Mouse (Mus musculus): ENCODE measurements around the gene Itgb1. TPM values are rescaled to one million over a fixed set of nuclear protein-coding genes. Genes with fewer than 3 reads are reported as not detected.
A peak's percentile ranks its signal among the peaks of the same experiment; 100 is the strongest.

Gene Itgb1
- polyA plus RNA-seq (2015; fragmentation: Nextera tagmentation; extraction: Ambion mirVana): 85.4 and 109 TPM in 2 replicates

DNA sequence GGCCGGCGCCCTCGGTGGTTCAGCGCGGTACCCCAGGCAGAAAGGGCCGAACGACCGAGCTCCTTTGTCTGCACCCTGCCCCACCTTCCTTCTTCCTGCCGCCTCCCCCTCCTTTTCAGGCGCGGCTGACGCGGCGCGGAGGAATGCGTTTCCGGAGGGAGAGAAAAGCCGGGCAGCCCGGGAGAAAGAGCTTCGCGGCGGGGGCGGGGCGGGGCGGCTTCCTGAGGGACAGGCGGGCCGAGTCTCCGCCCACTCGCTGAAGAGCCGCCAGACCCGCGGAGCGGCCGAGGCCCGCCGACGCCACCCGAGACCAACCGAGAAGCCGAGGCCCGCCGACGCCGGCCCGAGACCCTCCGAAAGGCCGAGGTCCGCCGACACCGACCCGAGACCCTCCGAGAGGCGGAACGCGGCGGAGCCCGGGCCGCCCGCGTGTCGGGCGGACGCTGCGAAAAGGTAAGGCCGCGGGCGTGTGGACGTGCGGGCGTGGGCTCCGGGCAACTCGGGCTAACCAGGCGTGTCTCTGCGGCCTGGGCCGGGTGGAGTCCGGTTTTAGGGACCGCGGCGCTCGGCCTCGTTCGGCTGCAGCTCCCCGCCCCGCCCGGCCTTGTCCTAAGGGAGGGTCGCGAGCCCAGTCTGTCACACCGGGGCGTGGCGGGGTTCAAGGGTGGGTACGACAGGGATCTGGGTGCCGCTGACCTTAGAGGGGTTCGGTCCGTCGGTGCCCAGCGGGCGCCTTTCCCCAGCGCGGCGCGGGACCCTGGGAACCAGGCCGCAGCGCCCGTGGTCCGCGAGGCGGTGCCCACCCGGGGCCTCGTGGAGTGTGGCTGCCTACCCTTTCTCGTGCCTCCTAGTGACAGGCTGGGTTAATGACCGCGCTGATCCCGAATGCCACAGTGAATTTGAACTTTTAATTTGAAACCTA lies at the start of gene Itgb1:
Gene Itgb1 (plus strand): TSS at position 148 of the 922 bp plus-strand sequence.
- WGBS: under 1% methylated on average over 98 of the region's 113 CpGs

DNA sequence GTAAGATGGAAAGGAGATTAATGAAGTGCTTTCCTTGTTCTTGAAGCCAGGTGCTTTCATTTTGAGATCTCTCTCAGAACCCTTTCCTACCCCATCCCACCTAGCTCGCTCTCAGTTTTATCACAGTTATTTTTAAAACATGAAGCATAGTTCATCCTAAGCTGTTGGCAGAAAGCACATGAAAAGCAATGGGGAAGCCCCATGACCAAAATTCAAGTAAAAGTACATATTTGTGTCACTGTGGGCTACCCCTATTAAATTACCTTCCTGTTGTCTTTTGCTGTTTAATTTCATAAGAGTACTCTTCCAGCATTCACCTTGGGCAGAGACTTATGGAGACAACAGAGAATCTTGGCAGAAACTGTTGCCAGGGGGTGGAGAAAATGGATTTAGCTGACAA lies 42.4 kb upstream of the Itgb1 start:
- no peak for ATAC-seq
- no peak overlapping the region for H3K4me3 ChIP-seq (replicated peaks; ENCODE audit: low read length)

More for the DNA sequence above, at the start of gene Itgb1:
- no peaks in the 10 kb centered on the region for H3K36me3 ChIP-seq (ENCODE audit: control insufficient read depth, insufficient read depth)
- peaks cover 17% of the 10 kb centered on the region for H3K4me1 ChIP-seq (replicated peaks; ENCODE audit: control insufficient read depth, insufficient read depth, low read length)
- H3K4me2 ChIP-seq (ENCODE audit: low read length): peak within 1 kb of the TSS; percentile 89
- peak within 1 kb of the TSS; percentile 70 for H3K4me3 ChIP-seq (replicated peaks; ENCODE audit: low read length)
- peak; percentile 95 for ATAC-seq
- H3K27ac ChIP-seq (ENCODE audit: low read length): peak within 1 kb of the TSS; percentile 100
- peak within 1 kb of the TSS; percentile 99 for H3K9ac ChIP-seq (replicated peaks; ENCODE audit: low read depth, low read length)
- no peaks in the 10 kb centered on the region for H3K9me3 ChIP-seq (ENCODE audit: control insufficient read depth, low read length)
- no peaks in the 10 kb centered on the region for H3K27me3 ChIP-seq (replicated peaks; ENCODE audit: control insufficient read depth, insufficient read depth, low read length)

DNA sequence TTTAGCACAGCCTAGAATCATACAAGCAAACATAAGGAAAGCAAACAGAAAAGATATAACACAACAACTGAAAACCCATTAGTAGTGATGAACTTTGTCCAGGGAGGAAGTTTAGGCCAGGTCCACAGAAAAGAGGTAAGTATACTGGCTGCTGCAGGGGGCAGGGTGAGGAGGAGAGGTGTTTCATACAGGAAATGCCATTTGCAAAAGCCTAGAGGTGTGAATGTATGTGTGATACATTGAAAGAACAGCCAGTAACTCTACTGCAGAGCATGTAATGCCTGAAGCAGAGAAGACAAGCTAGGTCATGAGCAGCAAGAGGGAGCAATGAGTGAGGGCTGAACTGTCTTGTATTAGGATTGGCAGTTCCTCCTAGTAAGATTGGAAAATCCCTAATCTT lies 40.0 kb upstream of the Itgb1 start:
- no peaks in the 10 kb centered on the region for H3K4me1 ChIP-seq (replicated peaks; ENCODE audit: control insufficient read depth, insufficient read depth, low read length)
- H3K27me3 ChIP-seq (replicated peaks; ENCODE audit: control insufficient read depth, insufficient read depth, low read length): no peaks in the 10 kb centered on the region
- no peak overlapping the region for H3K4me2 ChIP-seq (ENCODE audit: low read length)
- no peaks in the 10 kb centered on the region for H3K36me3 ChIP-seq (ENCODE audit: control insufficient read depth, insufficient read depth)
- no peak overlapping the region for H3K27ac ChIP-seq (ENCODE audit: low read length)
- H3K4me3 ChIP-seq (replicated peaks; ENCODE audit: low read length): no peak overlapping the region
- ATAC-seq: no peak
- H3K9ac ChIP-seq (replicated peaks; ENCODE audit: low read depth, low read length): no peak overlapping the region
- H3K9me3 ChIP-seq (ENCODE audit: control insufficient read depth, low read length): no peaks in the 10 kb centered on the region

More for the DNA sequence above, 42.4 kb upstream of the Itgb1 start:
- Histone ChIP-seq H3K36me3 (ENCODE audit: control insufficient read depth, insufficient read depth) (no peaks in the 10 kb centered on the region), H3K27ac (ENCODE audit: low read length) (no peak overlapping the region), H3K4me1 (replicated peaks; ENCODE audit: control insufficient read depth, insufficient read depth, low read length) (no peaks in the 10 kb centered on the region), H3K9me3 (ENCODE audit: control insufficient read depth, low read length) (no peaks in the 10 kb centered on the region), H3K4me2 (ENCODE audit: low read length) (no peak overlapping the region), H3K27me3 (replicated peaks; ENCODE audit: control insufficient read depth, insufficient read depth, low read length) (no peaks in the 10 kb centered on the region), H3K9ac (replicated peaks; ENCODE audit: low read depth, low read length) (no peak overlapping the region)
- 89% methylated on average over 1 of the region's 1 CpGs for WGBS

DNA sequence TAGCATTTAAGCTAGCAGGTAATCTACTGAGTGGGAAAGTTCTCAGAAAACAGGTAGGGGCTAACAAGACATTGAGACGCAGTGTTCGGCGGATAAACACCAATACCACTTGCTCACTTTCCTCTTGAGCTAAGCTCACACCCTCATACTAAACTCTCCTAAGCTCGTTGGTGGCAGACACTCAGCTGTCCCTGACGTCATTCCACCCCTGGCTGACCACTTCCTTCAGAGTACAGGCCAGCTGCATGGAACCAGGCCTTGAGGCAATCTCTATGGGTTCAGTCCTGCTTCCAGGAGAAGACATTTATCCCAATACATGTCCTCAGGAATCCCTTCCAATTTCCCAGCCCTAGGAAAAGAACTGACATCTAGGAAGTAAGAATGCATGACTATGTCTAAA lies 39.0 kb upstream of the Itgb1 start:
- H3K27me3 ChIP-seq (replicated peaks; ENCODE audit: control insufficient read depth, insufficient read depth, low read length): no peaks in the 10 kb centered on the region
- ATAC-seq: no peak
- no peak overlapping the region for H3K4me3 ChIP-seq (replicated peaks; ENCODE audit: low read length)
- H3K9ac ChIP-seq (replicated peaks; ENCODE audit: low read depth, low read length): no peak overlapping the region
- WGBS: 85% methylated on average over 5 of the region's 5 CpGs
- no peak overlapping the region for H3K27ac ChIP-seq (ENCODE audit: low read length)
- no peaks in the 10 kb centered on the region for H3K9me3 ChIP-seq (ENCODE audit: control insufficient read depth, low read length)
- H3K4me2 ChIP-seq (ENCODE audit: low read length): no peak overlapping the region
- no peaks in the 10 kb centered on the region for H3K36me3 ChIP-seq (ENCODE audit: control insufficient read depth, insufficient read depth)
- H3K4me1 ChIP-seq (replicated peaks; ENCODE audit: control insufficient read depth, insufficient read depth, low read length): no peaks in the 10 kb centered on the region

DNA sequence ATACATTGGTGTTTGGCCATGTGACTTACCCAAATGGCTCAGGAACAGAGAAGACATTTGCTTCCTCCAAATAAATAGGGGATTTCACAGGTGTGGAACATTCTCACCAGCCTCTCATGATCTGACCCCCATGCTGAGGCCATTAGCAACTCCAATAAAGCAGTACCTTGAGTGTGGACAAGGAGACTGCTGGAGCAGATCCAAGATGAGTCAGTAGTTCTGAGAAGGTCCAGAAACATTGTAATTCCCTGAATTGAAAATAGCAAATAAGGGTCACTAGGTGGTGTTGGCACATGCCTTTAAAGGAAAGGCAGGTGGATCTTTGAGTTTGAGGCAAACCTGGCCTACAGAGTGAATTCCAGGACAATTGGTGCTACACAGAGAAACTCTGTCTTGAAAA lies 37.4 kb upstream of the Itgb1 start:
- H3K9ac ChIP-seq (replicated peaks; ENCODE audit: low read depth, low read length): no peak overlapping the region
- no peaks in the 10 kb centered on the region for H3K9me3 ChIP-seq (ENCODE audit: control insufficient read depth, low read length)
- H3K36me3 ChIP-seq (ENCODE audit: control insufficient read depth, insufficient read depth): no peaks in the 10 kb centered on the region
- ATAC-seq: no peak
- H3K4me2 ChIP-seq (ENCODE audit: low read length): no peak overlapping the region
- H3K4me1 ChIP-seq (replicated peaks; ENCODE audit: control insufficient read depth, insufficient read depth, low read length): no peaks in the 10 kb centered on the region
- no peak overlapping the region for H3K27ac ChIP-seq (ENCODE audit: low read length)
- no peak overlapping the region for H3K4me3 ChIP-seq (replicated peaks; ENCODE audit: low read length)
- H3K27me3 ChIP-seq (replicated peaks; ENCODE audit: control insufficient read depth, insufficient read depth, low read length): no peaks in the 10 kb centered on the region

DNA sequence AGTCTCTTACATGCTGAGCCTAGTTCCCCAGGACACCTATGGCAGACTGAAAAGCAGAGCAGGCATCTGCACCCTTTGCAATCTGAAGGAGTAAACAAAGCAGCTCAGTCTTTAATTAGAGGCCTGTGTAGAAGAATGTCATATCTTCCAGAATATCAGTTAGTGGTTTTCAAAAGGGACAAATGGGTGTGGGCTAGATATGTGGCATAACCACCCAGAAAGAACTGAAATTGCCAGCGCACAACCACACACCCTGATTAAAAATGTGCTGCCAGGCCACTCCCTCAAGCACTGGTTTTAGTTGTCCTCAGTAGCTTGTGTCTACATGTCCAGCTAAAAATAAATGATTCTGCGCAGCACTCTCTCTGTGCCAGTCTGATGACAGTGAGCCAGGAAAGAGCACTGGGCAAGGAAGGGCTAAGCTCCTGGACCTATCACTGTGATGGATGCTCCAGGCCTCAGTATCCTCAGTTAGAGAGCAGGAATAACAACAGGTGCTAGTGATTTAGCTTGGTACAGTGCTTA lies 35.1 kb upstream of the Itgb1 start:
- H3K4me3 ChIP-seq (replicated peaks; ENCODE audit: low read length): no peak overlapping the region
- no peaks in the 10 kb centered on the region for H3K9me3 ChIP-seq (ENCODE audit: control insufficient read depth, low read length)
- 97% methylated on average over 2 of the region's 2 CpGs for WGBS
- no peak overlapping the region for H3K4me2 ChIP-seq (ENCODE audit: low read length)
- no peaks in the 10 kb centered on the region for H3K36me3 ChIP-seq (ENCODE audit: control insufficient read depth, insufficient read depth)
- no peak for ATAC-seq
- no peak overlapping the region for H3K27ac ChIP-seq (ENCODE audit: low read length)
- H3K9ac ChIP-seq (replicated peaks; ENCODE audit: low read depth, low read length): no peak overlapping the region
- H3K27me3 ChIP-seq (replicated peaks; ENCODE audit: control insufficient read depth, insufficient read depth, low read length): no peaks in the 10 kb centered on the region
- H3K4me1 ChIP-seq (replicated peaks; ENCODE audit: control insufficient read depth, insufficient read depth, low read length): peaks cover 6% of the 10 kb centered on the region

DNA sequence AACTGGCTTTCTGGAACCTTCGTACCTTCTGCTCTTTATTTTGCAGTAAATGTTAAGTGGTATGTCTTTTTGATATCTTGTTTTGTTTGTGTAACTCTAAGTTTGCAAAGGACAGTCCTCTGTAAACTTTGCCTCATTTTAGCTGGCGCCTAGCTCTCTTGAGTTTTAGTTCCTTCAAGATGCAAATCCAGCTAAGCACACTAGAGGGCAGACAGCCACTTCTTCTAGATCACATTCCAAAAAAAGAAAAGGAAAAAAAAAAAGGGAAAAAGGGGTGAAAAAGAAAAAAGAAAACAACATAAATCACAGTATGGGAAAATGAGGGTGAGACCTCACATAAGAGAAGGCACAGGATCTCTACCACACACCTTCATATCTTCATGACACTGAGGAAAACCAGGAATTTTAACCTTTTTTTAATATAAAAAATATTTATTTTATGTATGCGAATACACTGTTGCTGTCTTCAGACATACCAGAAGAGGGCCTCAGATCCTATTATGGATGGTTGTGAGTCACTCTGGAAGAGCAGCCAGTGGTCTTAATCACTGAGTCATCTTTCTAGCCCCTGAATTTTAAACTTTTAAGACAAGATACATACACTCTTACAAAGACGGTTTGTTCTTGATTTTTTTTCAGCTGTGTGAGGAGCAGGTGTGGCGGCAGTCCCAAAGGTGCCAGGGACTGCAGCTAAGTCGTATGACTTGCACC lies 32.9 kb upstream of the Itgb1 start:
- Histone ChIP-seq H3K27ac (ENCODE audit: low read length) (no peak overlapping the region), H3K27me3 (replicated peaks; ENCODE audit: control insufficient read depth, insufficient read depth, low read length) (no peaks in the 10 kb centered on the region), H3K9ac (replicated peaks; ENCODE audit: low read depth, low read length) (no peak overlapping the region), H3K9me3 (ENCODE audit: control insufficient read depth, low read length) (no peaks in the 10 kb centered on the region), H3K4me3 (replicated peaks; ENCODE audit: low read length) (no peak overlapping the region), H3K36me3 (ENCODE audit: control insufficient read depth, insufficient read depth) (no peaks in the 10 kb centered on the region), H3K4me2 (ENCODE audit: low read length) (no peak overlapping the region), H3K4me1 (replicated peaks; ENCODE audit: control insufficient read depth, insufficient read depth, low read length) (peaks cover 6% of the 10 kb centered on the region)
- 45% methylated on average over 6 of the region's 6 CpGs for WGBS
- no peak for ATAC-seq

DNA sequence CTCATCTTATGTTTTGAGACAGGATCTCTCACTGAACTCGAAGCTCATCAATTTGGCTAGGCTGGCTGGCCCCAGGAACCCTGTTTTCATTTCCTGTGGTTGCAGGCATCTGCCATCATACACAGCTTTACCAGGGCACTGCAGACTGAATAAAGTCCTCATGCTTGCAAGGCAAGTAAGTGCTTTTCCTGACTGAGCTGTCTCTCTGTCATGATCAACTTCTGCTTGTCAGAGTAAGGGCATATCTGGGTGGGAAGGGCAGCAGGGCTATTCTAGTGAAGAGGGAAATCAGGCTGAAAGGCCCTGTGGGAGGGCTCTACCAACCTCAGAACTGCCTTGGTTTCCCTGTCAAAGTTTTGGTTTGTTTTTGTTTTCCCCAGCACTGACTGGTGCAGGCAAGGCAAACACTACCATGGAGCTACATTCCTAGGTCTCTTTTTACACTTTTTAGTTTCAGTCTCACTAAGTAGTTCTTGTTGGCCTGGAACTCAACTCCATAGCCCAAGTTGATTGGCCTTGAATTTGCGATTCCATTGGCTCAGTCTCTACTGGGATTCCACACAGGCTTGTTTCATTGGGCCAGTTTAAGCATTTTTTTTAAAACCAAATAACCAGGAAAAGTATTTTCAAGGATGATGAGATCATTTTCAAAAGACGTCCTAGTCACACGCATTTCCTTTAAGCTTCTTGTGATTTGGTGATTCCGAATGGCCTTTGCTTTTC lies 31.7 kb upstream of the Itgb1 start:
- H3K36me3 ChIP-seq (ENCODE audit: control insufficient read depth, insufficient read depth): no peaks in the 10 kb centered on the region
- H3K27ac ChIP-seq (ENCODE audit: low read length): peak overlapping the region; percentile 44
- H3K27me3 ChIP-seq (replicated peaks; ENCODE audit: control insufficient read depth, insufficient read depth, low read length): no peaks in the 10 kb centered on the region
- no peak for ATAC-seq
- no peak overlapping the region for H3K9ac ChIP-seq (replicated peaks; ENCODE audit: low read depth, low read length)
- H3K4me3 ChIP-seq (replicated peaks; ENCODE audit: low read length): no peak overlapping the region
- H3K9me3 ChIP-seq (ENCODE audit: control insufficient read depth, low read length): 0 out of 2 replicates have a peak, but pooled peaks cover 4% of the 10 kb centered on the region
- peaks cover 6% of the 10 kb centered on the region for H3K4me1 ChIP-seq (replicated peaks; ENCODE audit: control insufficient read depth, insufficient read depth, low read length)
- H3K4me2 ChIP-seq (ENCODE audit: low read length): peak overlapping the region; percentile 62
- 26% methylated on average over 5 of the region's 5 CpGs for WGBS

All from forebrain, embryonic 16.5 days (tissue).